Mouse (Mus musculus) MEL (cell line): ENCODE data around the gene Gnat2.

Experiments used
- E2F4 ChIP-seq: IDR thresholded peaks from 2 replicates; pipeline ENCODE4 v1.6.1; 2011; ENCODE audit warnings: low read depth, low read length, improper control_type of control experiment, borderline replicate concordance
- HCFC1 ChIP-seq: IDR thresholded peaks from 2 replicates; pipeline ENCODE4 v1.6.1; 2012; ENCODE audit warnings: low read depth, mild to moderate bottlenecking, inconsistent platforms, low read length, improper control_type of control experiment, moderate library complexity
- POLR2AphosphoS2 ChIP-seq: IDR thresholded peaks from 2 replicates; pipeline ENCODE4 v1.6.1; 2011; ENCODE audit warnings: low read length, improper control_type of control experiment

GRCm38 (mm10) chr3:108067370-108067934 lies 25.1 kb upstream of the Gnat2 start:
- TF ChIP-seq POLR2AphosphoS2 (no peak), E2F4 (no peak), HCFC1 (no peak)
